13 mouse cellular contexts compared by ENCODE assay signal in genomic region chr7:55998997-55999396, GRCm38 (mm10). TPM values are rescaled to one million over a fixed set of nuclear protein-coding genes. Genes with fewer than 3 reads are reported as not detected.
DNase-seq lines count a peak whose midpoint lies in the region; ATAC-seq lines count a peak whose summit lies in the region.
"Had no signal": no experiment of that assay in that cellular context is flagged by ENCODE, and none has a peak within 500 bp of the region (broad histone marks: within the 10 kb centered on the region; RNA-seq: fewer than 3 reads in every experiment).

No protein-coding gene starts in this region.

- no peak for DNase-seq in heart, embryonic 10.5 days (ENCODE audit: low spot score)
- DNase-seq in midbrain, embryonic 10.5 days (ENCODE audit: low spot score): peak; percentile 14
- no peak for DNase-seq in cerebellum, postnatal 36 days
- DNase-seq in cerebellum, adult 11 months: no peak
- DNase-seq: cerebellum, postnatal 10 days; lung, adult 18-20 months; right cerebral cortex, postnatal 4 days had no signal

- 0 out of 2 replicates have a peak overlapping the region, but pooled peaks have one; percentile 5 for H3K27ac ChIP-seq in heart, embryonic 11.5 days (ENCODE audit: low read depth, low read length)
- no peak overlapping the region for H3K27ac ChIP-seq in heart, embryonic 10.5 days
- H3K27ac ChIP-seq in midbrain, embryonic 10.5 days (replicated peaks): peak overlapping the region; percentile 59
- H3K27ac ChIP-seq in midbrain, embryonic 16.5 days (ENCODE audit: low read length): no peak overlapping the region
- H3K27ac ChIP-seq in brown adipose tissue, adult 24 weeks (replicated peaks; ENCODE audit: low read depth, low read length): peak overlapping the region; percentile 43; the same call in 1 of the 2 replicates
- no peak overlapping the region for H3K27ac ChIP-seq in midbrain, embryonic 13.5 days
- H3K27ac ChIP-seq: embryonic facial prominence, embryonic 15.5 days; midbrain, embryonic 12.5 days had no signal

- 17% methylated on average over 3 of the region's 4 CpGs for WGBS in heart, embryonic 11.5 days (ENCODE audit: insufficient replicate concordance)
- WGBS in heart, embryonic 10.5 days: 27% methylated on average over 3 of the region's 4 CpGs
- WGBS in midbrain, embryonic 10.5 days: 13% methylated on average over 4 of the region's 4 CpGs
- 0% methylated on average over 3 of the region's 4 CpGs for WGBS in midbrain, embryonic 16.5 days
- WGBS in midbrain, embryonic 13.5 days: 0% methylated on average over 3 of the region's 4 CpGs

- no peak overlapping the region for H3K9ac ChIP-seq in heart, embryonic 11.5 days (ENCODE audit: low read depth, low read length)
- H3K9ac ChIP-seq in midbrain, embryonic 16.5 days (ENCODE audit: low read depth, low read length): no peak overlapping the region
- H3K9ac ChIP-seq in midbrain, embryonic 13.5 days (replicated peaks): no peak overlapping the region
- H3K9ac ChIP-seq: embryonic facial prominence, embryonic 15.5 days; midbrain, embryonic 12.5 days had no signal

- no peaks in the 10 kb centered on the region for H3K36me3 ChIP-seq in heart, embryonic 11.5 days (ENCODE audit: control insufficient read depth, insufficient read depth, low read length)
- no peaks in the 10 kb centered on the region for H3K36me3 ChIP-seq in heart, embryonic 10.5 days
- H3K36me3 ChIP-seq in midbrain, embryonic 10.5 days: no peaks in the 10 kb centered on the region
- H3K36me3 ChIP-seq in midbrain, embryonic 16.5 days (ENCODE audit: control insufficient read depth, insufficient read depth, low read length): no peaks in the 10 kb centered on the region
- H3K36me3 ChIP-seq in midbrain, embryonic 13.5 days: no peaks in the 10 kb centered on the region
- H3K36me3 ChIP-seq: embryonic facial prominence, embryonic 15.5 days; midbrain, embryonic 12.5 days had no signal

- peak; percentile 46; the same call in 1 of the 2 replicates for ATAC-seq in heart, embryonic 11.5 days (replicated peaks; ENCODE audit: insufficient number of reproducible peaks, low FRiP score, low TSS enrichment)
- ATAC-seq in midbrain, embryonic 16.5 days: no peak
- peak; percentile 41 for ATAC-seq in midbrain, embryonic 13.5 days

- no peaks in the 10 kb centered on the region for H3K9me3 ChIP-seq in heart, embryonic 11.5 days (replicated peaks; ENCODE audit: control insufficient read depth, low read length)
- no peaks in the 10 kb centered on the region for H3K9me3 ChIP-seq in heart, embryonic 10.5 days
- H3K9me3 ChIP-seq in midbrain, embryonic 10.5 days (replicated peaks): no peaks in the 10 kb centered on the region
- no peaks in the 10 kb centered on the region for H3K9me3 ChIP-seq in midbrain, embryonic 16.5 days (replicated peaks; ENCODE audit: control insufficient read depth, low read length, poor library complexity, severe bottlenecking)
- H3K9me3 ChIP-seq in midbrain, embryonic 13.5 days: no peaks in the 10 kb centered on the region
- H3K9me3 ChIP-seq: embryonic facial prominence, embryonic 15.5 days; midbrain, embryonic 12.5 days had no signal

- no peaks in the 10 kb centered on the region for H3K27me3 ChIP-seq in heart, embryonic 11.5 days (ENCODE audit: control insufficient read depth, insufficient read depth, low read length)
- H3K27me3 ChIP-seq in heart, embryonic 10.5 days (ENCODE audit: insufficient read depth, poor library complexity, severe bottlenecking): no peaks in the 10 kb centered on the region
- H3K27me3 ChIP-seq in midbrain, embryonic 10.5 days (ENCODE audit: low read depth, poor library complexity, severe bottlenecking): no peaks in the 10 kb centered on the region
- H3K27me3 ChIP-seq in midbrain, embryonic 16.5 days (ENCODE audit: control insufficient read depth, insufficient read depth, low read depth, low read length): no peaks in the 10 kb centered on the region
- no peaks in the 10 kb centered on the region for H3K27me3 ChIP-seq in midbrain, embryonic 13.5 days
- H3K27me3 ChIP-seq: embryonic facial prominence, embryonic 15.5 days; midbrain, embryonic 12.5 days had no signal

- no peak overlapping the region for H3K4me2 ChIP-seq in heart, embryonic 11.5 days
- H3K4me2 ChIP-seq in midbrain, embryonic 16.5 days (ENCODE audit: low read length): no peak overlapping the region
- no peak overlapping the region for H3K4me2 ChIP-seq in midbrain, embryonic 13.5 days (replicated peaks)
- H3K4me2 ChIP-seq: embryonic facial prominence, embryonic 15.5 days; midbrain, embryonic 12.5 days had no signal

- no peak overlapping the region for H3K4me3 ChIP-seq in heart, embryonic 11.5 days (ENCODE audit: low read depth, low read length)
- H3K4me3 ChIP-seq in heart, embryonic 10.5 days: no peak overlapping the region
- no peak overlapping the region for H3K4me3 ChIP-seq in midbrain, embryonic 10.5 days
- H3K4me3 ChIP-seq in midbrain, embryonic 16.5 days (ENCODE audit: low read depth, low read length): no peak overlapping the region
- H3K4me3 ChIP-seq in brown adipose tissue, adult 24 weeks (ENCODE audit: insufficient read depth, low read depth, low read length): no peak overlapping the region
- no peak overlapping the region for H3K4me3 ChIP-seq in midbrain, embryonic 13.5 days (replicated peaks)
- H3K4me3 ChIP-seq: embryonic facial prominence, embryonic 15.5 days; midbrain, embryonic 12.5 days had no signal

- H3K4me1 ChIP-seq in heart, embryonic 11.5 days (ENCODE audit: control insufficient read depth, insufficient read depth, low read length): no peaks in the 10 kb centered on the region
- peaks cover 6% of the 10 kb centered on the region for H3K4me1 ChIP-seq in heart, embryonic 10.5 days
- peaks cover 14% of the 10 kb centered on the region for H3K4me1 ChIP-seq in midbrain, embryonic 10.5 days
- peaks cover 8% of the 10 kb centered on the region for H3K4me1 ChIP-seq in midbrain, embryonic 16.5 days (ENCODE audit: control insufficient read depth, insufficient read depth, low read length)
- H3K4me1 ChIP-seq in brown adipose tissue, adult 24 weeks (ENCODE audit: control insufficient read depth, insufficient read depth, insufficient read length, low read length): peaks cover 3% of the 10 kb centered on the region; the same call in 1 of the 2 replicates
- H3K4me1 ChIP-seq in midbrain, embryonic 13.5 days (replicated peaks): peaks cover 13% of the 10 kb centered on the region; the same call in 1 of the 2 replicates

RNA-seq across cellular contexts. Expression of gene Nipa1, which starts 20.8 kb away (rescaled TPM):
- polyA plus RNA-seq in heart, embryonic 11.5 days (2014; fragmentation: Nextera tagmentation; extraction: Ambion mirVana): 4.4 and 5.4 TPM in 2 replicates
- 5.6 and 6.8 TPM in 2 replicates for polyA plus RNA-seq in heart, embryonic 10.5 days (2016; fragmentation: Nextera tagmentation; extraction: Ambion mirVana)
- 8.9 and 10.4 TPM in 2 replicates for polyA plus RNA-seq in midbrain, embryonic 10.5 days (2016; fragmentation: Nextera tagmentation; extraction: Ambion mirVana)
- 32.0 and 33.2 TPM in 2 replicates for polyA plus RNA-seq in midbrain, embryonic 16.5 days (2015; fragmentation: Nextera tagmentation; extraction: Ambion mirVana)
- polyA plus RNA-seq in brown adipose tissue, adult 24 weeks (2012; ENCODE audit: insufficient read depth, insufficient read length, missing spikeins): 3.6 and 5.5 TPM in 2 replicates
- polyA plus RNA-seq in midbrain, embryonic 13.5 days (2015; fragmentation: Nextera tagmentation; extraction: Ambion mirVana): 20.0 and 21.8 TPM in 2 replicates

RNA-seq across cellular contexts. Expression of gene Nipa2, which starts 36.7 kb away (rescaled TPM):
- polyA plus RNA-seq in heart, embryonic 11.5 days (2014; fragmentation: Nextera tagmentation; extraction: Ambion mirVana): 41.1 and 47.9 TPM in 2 replicates
- 41.3 and 45.2 TPM in 2 replicates for polyA plus RNA-seq in heart, embryonic 10.5 days (2016; fragmentation: Nextera tagmentation; extraction: Ambion mirVana)
- 37.5 and 39.5 TPM in 2 replicates for polyA plus RNA-seq in midbrain, embryonic 10.5 days (2016; fragmentation: Nextera tagmentation; extraction: Ambion mirVana)
- polyA plus RNA-seq in midbrain, embryonic 16.5 days (2015; fragmentation: Nextera tagmentation; extraction: Ambion mirVana): 33.4 and 34.6 TPM in 2 replicates
- 19.3 and 20.0 TPM in 2 replicates for polyA plus RNA-seq in brown adipose tissue, adult 24 weeks (2012; ENCODE audit: insufficient read depth, insufficient read length, missing spikeins)
- 33.2 and 34.5 TPM in 2 replicates for polyA plus RNA-seq in midbrain, embryonic 13.5 days (2015; fragmentation: Nextera tagmentation; extraction: Ambion mirVana)

RNA-seq across cellular contexts. Expression of gene Herc2, which starts 51.0 kb away (rescaled TPM):
- polyA plus RNA-seq in heart, embryonic 11.5 days (2014; fragmentation: Nextera tagmentation; extraction: Ambion mirVana): 14.5 and 21.1 TPM in 2 replicates
- 18.1 and 20.8 TPM in 2 replicates for polyA plus RNA-seq in heart, embryonic 10.5 days (2016; fragmentation: Nextera tagmentation; extraction: Ambion mirVana)
- polyA plus RNA-seq in midbrain, embryonic 10.5 days (2016; fragmentation: Nextera tagmentation; extraction: Ambion mirVana): 19.9 and 23.5 TPM in 2 replicates
- 51.5 and 53.1 TPM in 2 replicates for polyA plus RNA-seq in midbrain, embryonic 16.5 days (2015; fragmentation: Nextera tagmentation; extraction: Ambion mirVana)
- 13.0 and 21.0 TPM in 2 replicates for polyA plus RNA-seq in brown adipose tissue, adult 24 weeks (2012; ENCODE audit: insufficient read depth, insufficient read length, missing spikeins)
- polyA plus RNA-seq in midbrain, embryonic 13.5 days (2015; fragmentation: Nextera tagmentation; extraction: Ambion mirVana): 47.4 and 50.4 TPM in 2 replicates

Comparison
In these comparisons a context has a peak if more than half of its experiments do, and no peak if none do; other contexts are left out.
1. H3K27ac ChIP-seq: peak in heart, embryonic 11.5 days (single experiment), midbrain, embryonic 10.5 days (single experiment) and brown adipose tissue, adult 24 weeks (single experiment); none in heart, embryonic 10.5 days (single experiment), midbrain, embryonic 16.5 days (single experiment) and midbrain, embryonic 13.5 days (single experiment).